Mouse (Mus musculus) limb, embryonic 10.5 days (tissue): ENCODE measurements around the gene Gnaz. TPM values are rescaled to one million over a fixed set of nuclear protein-coding genes. Genes with fewer than 3 reads are reported as not detected.
A peak's percentile ranks its signal among the peaks of the same experiment; 100 is the strongest.

ENCODE experiments used
- DNase-seq: peaks from one replicate; pipeline ENCODE4 v3.0.0-alpha.2; 2017; ENCODE audit warnings: low spot score
- H3K27ac ChIP-seq: fragments of 300-500 bp; sonication (generic); 2 replicates; pipeline ENCODE4 v1.5.1; 2016; ENCODE audit warnings: mild to moderate bottlenecking
- H3K27me3 ChIP-seq: fragments of 300-500 bp; sonication (generic); 2 replicates; pipeline ENCODE4 v1.6.1; 2016; ENCODE audit warnings: low read depth, mild to moderate bottlenecking; ENCODE audit not compliant: poor library complexity, severe bottlenecking
- H3K36me3 ChIP-seq: fragments of 300-500 bp; sonication (generic); 2 replicates; pipeline ENCODE4 v1.6.1; 2016; ENCODE audit warnings: mild to moderate bottlenecking, moderate library complexity
- H3K4me1 ChIP-seq: fragments of 300-500 bp; sonication (generic); 2 replicates; pipeline ENCODE4 v1.6.1; 2016
- H3K4me3 ChIP-seq: fragments of 300-500 bp; sonication (generic); 2 replicates; pipeline ENCODE4 v1.5.1; 2016; ENCODE audit warnings: mild to moderate bottlenecking, moderate library complexity
- H3K9me3 ChIP-seq: fragments of 300-500 bp; sonication (generic); replicated peaks from 2 replicates; pipeline ENCODE4 v1.6.1; 2016; ENCODE audit warnings: mild to moderate bottlenecking
- WGBS: fragments of 180-500 bp; shearing (Covaris S2); methylation state at CpG from one replicate; pipeline ENCODE4 v1.1.7; 2016; 5-methylcytosine and 5-hydroxymethylcytosine counted together
- polyA plus RNA-seq: library from polyadenylated mRNA; unstranded; fragments of >200 nt; fragmentation: Nextera tagmentation; extraction: Ambion mirVana; gene quantifications from 2 replicates; pipeline ENCODE4 v1.2.1, GENCODE M21; 2016

Gnaz gene
- polyA plus RNA-seq, 1 experiment from 2014 or later = 3.4 TPM

DNA sequence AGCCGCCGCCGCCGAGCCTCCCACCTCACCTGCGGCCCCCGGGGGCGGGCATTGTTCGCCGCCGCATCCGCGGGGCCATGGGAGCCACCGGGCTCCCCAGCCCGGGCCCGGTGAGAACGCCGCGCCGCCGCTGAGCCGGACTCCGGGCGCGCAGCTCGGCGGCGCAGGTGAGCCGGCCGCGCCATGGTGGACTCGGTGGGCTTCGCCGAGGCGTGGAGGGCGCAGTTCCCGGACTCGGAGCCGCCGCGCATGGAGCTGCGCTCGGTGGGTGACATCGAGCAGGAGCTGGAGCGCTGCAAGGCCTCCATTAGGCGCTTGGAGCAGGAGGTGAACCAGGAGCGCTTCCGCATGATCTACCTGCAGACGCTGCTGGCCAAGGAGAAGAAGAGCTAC is 93.9 kb downstream of the Gnaz start:
- H3K4me3 ChIP-seq = peak overlapping the region; percentile 91
- peak; percentile 66 for DNase-seq
- WGBS = under 1% methylated on average over 41 of the region's 48 CpGs
- peaks cover 67% of the 10 kb centered on the region for H3K4me1 ChIP-seq
- H3K9me3 ChIP-seq = no peaks in the 10 kb centered on the region
- peaks cover 7% of the 10 kb centered on the region; the same call in 1 of the 2 replicates for H3K27me3 ChIP-seq
- peaks cover 18% of the 10 kb centered on the region for H3K36me3 ChIP-seq
- peak overlapping the region; percentile 91 for H3K27ac ChIP-seq

DNA sequence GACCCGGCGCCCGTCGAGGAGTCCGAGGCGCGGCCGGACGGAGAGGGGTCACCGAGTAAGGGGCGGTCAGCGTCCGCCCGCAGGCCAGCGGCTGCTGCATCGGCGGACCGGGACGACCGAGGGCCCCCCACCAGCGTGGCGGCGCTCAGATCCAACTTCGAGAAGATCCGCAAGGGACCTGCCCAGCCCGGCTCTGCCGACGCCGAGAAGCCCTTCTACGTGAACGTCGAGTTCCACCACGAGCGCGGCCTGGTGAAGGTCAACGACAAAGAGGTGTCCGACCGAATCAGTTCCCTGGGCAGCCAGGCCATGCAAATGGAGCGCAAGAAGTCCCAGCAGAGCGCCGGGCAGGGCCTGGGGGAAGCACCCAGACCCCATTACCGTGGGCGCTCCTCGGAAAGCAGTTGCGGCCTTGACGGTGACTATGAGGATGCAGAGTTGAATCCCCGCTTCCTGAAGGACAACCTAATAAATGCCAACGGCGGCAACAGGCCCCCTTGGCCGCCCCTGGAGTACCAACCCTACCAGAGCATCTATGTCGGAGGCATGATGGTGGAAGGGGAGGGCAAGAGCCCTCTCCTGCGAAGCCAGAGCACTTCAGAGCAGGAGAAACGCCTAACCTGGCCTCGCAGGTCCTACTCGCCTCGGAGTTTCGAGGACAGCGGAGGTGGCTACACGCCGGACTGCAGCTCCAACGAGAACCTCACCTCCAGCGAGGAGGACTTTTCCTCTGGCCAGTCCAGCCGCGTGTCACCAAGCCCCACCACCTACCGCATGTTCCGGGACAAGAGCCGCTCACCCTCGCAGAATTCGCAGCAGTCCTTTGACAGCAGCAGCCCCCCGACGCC is 94.6 kb downstream of the Gnaz start:
- peak; percentile 65 for DNase-seq
- peaks cover 22% of the 10 kb centered on the region for H3K36me3 ChIP-seq
- 2% methylated on average over 71 of the region's 71 CpGs for WGBS
- H3K27me3 ChIP-seq = peaks cover 7% of the 10 kb centered on the region; the same call in 1 of the 2 replicates
- H3K4me1 ChIP-seq = peaks cover 67% of the 10 kb centered on the region
- peak overlapping the region; percentile 91 for H3K27ac ChIP-seq
- peak overlapping the region; percentile 91 for H3K4me3 ChIP-seq
- no peaks in the 10 kb centered on the region for H3K9me3 ChIP-seq

DNA sequence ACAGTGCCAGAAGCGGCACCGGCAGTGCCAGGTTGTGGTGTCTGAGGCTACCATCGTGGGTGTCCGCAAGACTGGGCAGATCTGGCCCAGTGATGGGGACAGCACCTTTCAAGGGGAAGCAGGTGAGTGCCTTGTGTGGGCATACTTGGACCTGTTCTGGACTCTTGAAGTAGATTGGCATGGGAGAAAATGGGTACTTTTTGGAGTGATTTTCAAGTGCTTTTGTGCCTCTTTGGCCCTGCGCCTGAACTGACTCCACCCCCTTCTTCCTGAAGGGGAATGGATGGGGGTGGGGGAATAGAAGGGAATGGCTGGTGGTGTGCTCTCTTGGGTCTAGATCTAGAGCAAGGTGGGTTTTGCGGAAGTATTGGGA is 95.2 kb downstream of the Gnaz start:
- Histone ChIP-seq H3K4me1 (peaks cover 67% of the 10 kb centered on the region), H3K27me3 (peaks cover 7% of the 10 kb centered on the region; the same call in 1 of the 2 replicates)
- WGBS = 18% methylated on average over 6 of the region's 6 CpGs

GRCm38 (mm10) chr10:75062621-75063020 is 95.6 kb downstream of the Gnaz start:
- no peak for DNase-seq
- H3K9me3 ChIP-seq = no peaks in the 10 kb centered on the region
- peaks cover 31% of the 10 kb centered on the region for H3K36me3 ChIP-seq
- peaks cover 7% of the 10 kb centered on the region; the same call in 1 of the 2 replicates for H3K27me3 ChIP-seq
- H3K4me3 ChIP-seq = peak overlapping the region; percentile 91
- H3K27ac ChIP-seq = no peak overlapping the region
- WGBS = 42% methylated on average over 6 of the region's 6 CpGs
- H3K4me1 ChIP-seq = peaks cover 70% of the 10 kb centered on the region

More for the DNA sequence above, 95.2 kb downstream of the Gnaz start:
- Histone ChIP-seq H3K27ac (peak overlapping the region; percentile 91; the same call in 1 of the 2 replicates), H3K4me3 (peak overlapping the region; percentile 91), H3K36me3 (peaks cover 26% of the 10 kb centered on the region), H3K9me3 (no peaks in the 10 kb centered on the region)
- no peak for DNase-seq

DNA sequence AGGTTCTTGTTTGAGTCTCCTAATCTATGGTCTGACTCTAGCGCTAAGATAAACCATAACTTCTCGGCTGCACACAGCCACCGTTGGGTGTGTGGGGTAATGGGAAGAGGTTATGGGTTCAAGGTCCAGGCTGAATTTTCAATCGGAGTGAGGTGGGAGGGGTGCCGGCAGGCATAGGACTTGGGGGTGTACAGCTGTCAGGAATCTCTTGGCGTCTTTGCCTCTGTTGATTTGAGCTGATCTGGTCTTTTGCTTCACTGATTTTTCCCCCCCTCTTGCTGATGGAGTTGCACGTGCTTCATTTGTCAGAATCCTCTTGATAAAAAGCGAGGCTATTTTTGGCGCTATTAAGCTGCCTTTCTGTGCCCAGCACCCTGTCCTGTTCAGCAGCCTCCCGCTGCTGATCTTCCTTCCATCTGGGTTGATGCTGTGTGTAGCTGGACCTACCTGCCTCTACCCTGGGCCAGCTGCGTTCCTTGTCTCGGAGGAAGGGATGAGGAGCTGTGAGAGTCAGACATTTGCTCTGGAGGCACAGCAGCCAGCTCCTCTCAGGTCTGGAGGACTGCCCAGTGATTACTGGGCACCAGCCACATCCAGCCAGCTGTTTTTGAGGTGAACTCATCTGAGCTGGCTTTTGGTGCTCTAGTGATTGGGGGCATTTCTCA is 96.5 kb downstream of the Gnaz start:
- no peak overlapping the region for H3K27ac ChIP-seq
- peaks cover 7% of the 10 kb centered on the region; the same call in 1 of the 2 replicates for H3K27me3 ChIP-seq
- H3K9me3 ChIP-seq = no peaks in the 10 kb centered on the region
- peaks cover 76% of the 10 kb centered on the region for H3K4me1 ChIP-seq
- H3K36me3 ChIP-seq = peaks cover 31% of the 10 kb centered on the region
- 84% methylated on average over 12 of the region's 12 CpGs for WGBS
- H3K4me3 ChIP-seq = peak overlapping the region; percentile 91
- no peak for DNase-seq

DNA sequence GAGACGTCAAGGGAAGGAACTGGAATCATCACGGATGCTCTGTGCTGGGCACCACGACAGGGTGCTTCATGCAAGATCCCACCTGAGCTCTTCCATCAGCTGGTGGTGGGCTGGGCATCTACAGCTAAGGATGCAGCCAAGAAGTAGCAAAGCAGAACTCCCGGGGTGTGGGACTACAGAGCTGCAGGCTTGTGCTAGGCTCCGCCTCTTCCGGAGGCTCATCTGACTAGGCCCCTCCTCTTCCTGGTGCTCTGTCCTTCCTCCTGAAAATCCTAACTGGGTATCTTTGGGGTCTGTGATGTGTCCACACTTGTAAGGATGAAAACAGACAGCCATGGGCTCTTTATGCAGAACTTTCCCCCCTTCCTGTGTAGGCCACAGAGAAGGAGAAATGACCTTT is 98.7 kb downstream of the Gnaz start:
- peaks cover 7% of the 10 kb centered on the region; the same call in 1 of the 2 replicates for H3K27me3 ChIP-seq
- H3K4me1 ChIP-seq = peaks cover 66% of the 10 kb centered on the region
- no peak for DNase-seq
- H3K27ac ChIP-seq = no peak overlapping the region
- peaks cover 31% of the 10 kb centered on the region for H3K36me3 ChIP-seq
- WGBS = 87% methylated on average over 6 of the region's 6 CpGs
- H3K9me3 ChIP-seq = no peaks in the 10 kb centered on the region
- H3K4me3 ChIP-seq = no peak overlapping the region

Other genes with a start within 250 kb of the Gnaz start
- gene Rsph14, start 65.4 kb downstream of the Gnaz start, polyA plus RNA-seq = not detected in 2 replicates
- gene Rab36, start 69.9 kb downstream of the Gnaz start, polyA plus RNA-seq = 10.6 and 13.2 TPM in 2 replicates
- gene Bcr, start 93.4 kb downstream of the Gnaz start, polyA plus RNA-seq = 7.0 and 7.6 TPM in 2 replicates
- 33.5 and 41.9 TPM in 2 replicates for gene Specc1l, start 244.9 kb downstream of the Gnaz start, polyA plus RNA-seq